Mouse (Mus musculus) adipocyte (in vitro differentiated cells): Measurements from ENCODE around the gene Mob3a.

Experiments used
- DNase-seq: peaks from one replicate; pipeline ENCODE4 v3.0.0-alpha.2; 2016; ENCODE audit warnings: low spot score

Gene Mob3a

GRCm38 (mm10) chr10:80700038-80700504, 1.7 kb downstream of the Mob3a start:
- no peak for DNase-seq

- DNase-seq = no peak
Measured at GRCm38 (mm10) chr10:80698605-80699004, 3.2 kb downstream of the Mob3a start.

GRCm38 (mm10) chr10:80697812-80698211, 4.0 kb downstream of the Mob3a start:
- DNase-seq = no peak

GRCm38 (mm10) chr10:80697393-80697787, 4.4 kb downstream of the Mob3a start:
- no peak for DNase-seq

GRCm38 (mm10) chr10:80696502-80697392, 5.0 kb downstream of the Mob3a start:
- no peak for DNase-seq

- DNase-seq = no peak
Measured at GRCm38 (mm10) chr10:80695801-80696501, 5.8 kb downstream of the Mob3a start.

- DNase-seq = no peak
Measured at GRCm38 (mm10) chr10:80695186-80695585, 6.6 kb downstream of the Mob3a start.

- DNase-seq = no peak
Measured at GRCm38 (mm10) chr10:80694159-80694938, 7.4 kb downstream of the Mob3a start.

- no peak for DNase-seq
Measured at GRCm38 (mm10) chr10:80693401-80694045, 8.3 kb downstream of the Mob3a start.

- no peak for DNase-seq
Measured at GRCm38 (mm10) chr10:80692249-80693165, 9.3 kb downstream of the Mob3a start.

- DNase-seq = peak; percentile 80
Measured at GRCm38 (mm10) chr10:80687850-80688249, 13.9 kb downstream of the Mob3a start.

- DNase-seq = no peak
Measured at GRCm38 (mm10) chr10:80686617-80687016, 15.2 kb downstream of the Mob3a start.

GRCm38 (mm10) chr10:80684984-80685383, 16.8 kb downstream of the Mob3a start:
- no peak for DNase-seq

GRCm38 (mm10) chr10:80684214-80684613, 17.6 kb downstream of the Mob3a start:
- peak; percentile 78 for DNase-seq

GRCm38 (mm10) chr10:80683647-80684046, 18.1 kb downstream of the Mob3a start:
- DNase-seq = no peak

- no peak for DNase-seq
Measured at GRCm38 (mm10) chr10:80682003-80682402, 19.8 kb downstream of the Mob3a start.

GRCm38 (mm10) chr10:80680260-80680696, 21.5 kb downstream of the Mob3a start:
- no peak for DNase-seq

GRCm38 (mm10) chr10:80679556-80680259, 22.1 kb downstream of the Mob3a start:
- peak; percentile 98 for DNase-seq

GRCm38 (mm10) chr10:80678601-80679377, 23.0 kb downstream of the Mob3a start:
- DNase-seq = peak; percentile 84
